Mouse (Mus musculus) ZHBTc4 (cell line): ENCODE measurements around the gene Zfp808.
A peak's percentile ranks its signal among the peaks of the same experiment; 100 is the strongest.
"Not testable (repeated sequence)": the region's sequence is repeated elsewhere in the genome, so short reads cannot be mapped to it uniquely, and the experiment has no call there.

Experiments
- DNase-seq: peaks from one replicate; pipeline ENCODE4 v3.0.0-alpha.2; 2011; ENCODE audit warnings: low read depth, low spot score

Gene Zfp808

GRCm38 (mm10) chr13:62129432-62130171 lies at the start of gene Zfp808:
Zfp808 (plus strand) TSS chr13:62129886.
- DNase-seq, result peak; percentile 80

DNA sequence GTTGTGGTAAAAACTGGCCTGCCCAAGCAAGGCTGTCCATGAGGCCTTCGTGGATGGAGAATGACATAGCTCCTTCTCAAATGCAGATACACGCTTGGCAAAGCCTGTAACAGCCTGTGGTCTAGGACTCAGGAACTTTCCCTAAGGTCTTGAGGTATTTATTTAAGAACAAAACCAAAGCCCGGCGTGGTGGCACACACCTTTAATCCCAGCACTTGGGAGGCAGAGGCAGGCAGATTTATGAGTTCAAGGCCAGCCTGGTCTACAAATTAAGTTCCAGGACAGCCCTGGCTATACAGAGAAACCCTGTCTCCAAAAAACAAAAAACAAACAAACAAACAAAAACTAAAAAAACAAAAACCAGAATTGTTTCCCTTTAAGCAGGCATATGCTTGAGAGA lies 30.9 kb upstream of the Zfp808 start:
- peak; percentile 28 for DNase-seq

DNA sequence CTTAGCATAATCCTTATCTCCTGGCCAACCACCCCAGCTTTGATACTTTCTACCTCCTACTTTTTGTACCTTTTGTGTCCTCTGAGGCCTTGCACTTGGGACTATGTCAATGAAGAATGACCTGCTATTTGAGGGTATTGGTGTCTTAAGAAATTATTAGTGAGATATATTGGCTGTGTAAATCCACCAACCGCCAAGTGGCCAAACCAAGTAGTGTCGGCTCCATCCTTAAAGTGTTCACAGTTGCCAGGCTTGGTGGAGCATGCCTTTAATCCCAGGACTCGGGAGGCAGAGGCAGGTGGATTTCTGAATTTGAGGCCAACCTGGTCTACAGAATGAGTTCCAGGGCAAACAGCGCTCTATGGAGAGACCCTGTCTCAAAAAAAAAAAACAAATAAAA lies 30.2 kb upstream of the Zfp808 start:
- DNase-seq, result peak; percentile 52

DNA sequence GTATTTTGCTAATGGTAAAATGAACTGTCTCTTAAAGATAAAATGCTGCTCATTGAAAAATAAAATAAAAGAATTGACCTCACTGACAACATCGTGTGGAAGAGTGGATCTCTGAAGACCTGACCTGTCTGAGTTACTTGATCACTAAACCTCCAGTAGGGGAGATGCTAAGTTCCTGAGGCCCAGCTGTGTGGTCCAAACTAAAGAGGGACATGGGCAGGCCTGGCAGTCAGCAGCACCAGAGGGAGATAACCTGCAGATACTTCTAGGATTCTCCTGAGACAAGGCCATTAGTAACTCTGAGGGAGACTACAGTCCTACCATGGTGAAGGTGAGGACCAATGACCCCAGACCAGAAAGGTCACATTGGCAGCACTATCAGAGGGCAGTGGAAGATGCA lies 27.3 kb upstream of the Zfp808 start:
- not testable (repeated sequence) for DNase-seq

GRCm38 (mm10) chr13:62115861-62116260 lies 13.8 kb upstream of the Zfp808 start:
- DNase-seq, result peak; percentile 90

- peak; percentile 40 for DNase-seq
These were observed 8.1 kb upstream of the Zfp808 start for GRCm38 (mm10) chr13:62121578-62121977.

- peak; percentile 98 for DNase-seq
These were observed 52.4 kb downstream of the Zfp808 start for GRCm38 (mm10) chr13:62181835-62182755.

DNA sequence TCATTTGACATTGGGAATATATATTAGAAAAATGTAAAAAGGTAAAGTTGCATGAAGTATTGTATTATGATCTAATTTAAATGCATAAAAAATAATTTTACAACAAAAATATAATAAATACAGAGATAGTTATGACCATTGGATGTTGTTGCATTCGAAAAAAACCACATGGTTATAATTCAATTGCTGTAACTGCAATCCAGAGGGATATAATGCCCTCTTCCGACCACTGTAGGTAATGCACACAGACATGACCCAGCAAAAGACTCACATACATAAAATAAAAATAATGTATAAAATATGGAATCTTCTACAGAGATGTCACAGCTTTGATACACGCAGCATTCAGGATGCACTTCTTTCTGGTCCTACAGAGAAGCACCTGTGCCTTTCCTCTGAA lies 115.6 kb downstream of the Zfp808 start:
- DNase-seq, result peak; percentile 54

GRCm38 (mm10) chr13:62255226-62255625 lies 125.5 kb downstream of the Zfp808 start:
- DNase-seq, result peak; percentile 58

DNA sequence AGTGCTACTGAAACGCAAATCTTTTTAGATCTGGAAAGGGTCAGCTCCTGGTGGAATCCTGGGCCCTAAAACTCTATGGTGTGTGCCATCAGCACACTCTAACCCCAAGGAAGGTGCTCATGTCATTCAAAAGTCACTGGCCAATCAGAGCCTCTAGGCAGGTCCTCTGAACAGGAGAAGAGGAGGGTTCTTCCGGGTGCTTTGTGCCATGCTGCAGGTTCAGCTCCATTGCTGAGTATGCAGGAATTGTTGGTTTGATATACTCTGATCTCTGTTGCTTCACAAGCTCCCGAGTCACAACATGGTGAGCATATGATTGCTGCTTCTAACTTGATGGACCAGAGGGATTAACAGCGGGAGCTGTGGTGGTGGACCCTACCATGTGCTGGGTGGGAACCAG lies 133.7 kb downstream of the Zfp808 start:
- DNase-seq, result peak; percentile 84
